Mouse (Mus musculus) CH12.LX (cell line): ENCODE results near the gene Slc16a12. TPM values are rescaled to one million over a fixed set of nuclear protein-coding genes. Genes with fewer than 3 reads are reported as not detected.

Source experiments
- DNase-seq: peaks from one replicate; pipeline ENCODE4 v3.0.0-alpha.2; 2013; ENCODE audit errors: extremely low read depth
- H3K27ac ChIP-seq: 2 replicates; pipeline ENCODE4 v1.5.1; 2012; ENCODE audit warnings: low read depth, mild to moderate bottlenecking, control low read depth, moderate library complexity; ENCODE audit not compliant: insufficient read depth
- H3K27me3 ChIP-seq: replicated peaks from 2 replicates; pipeline ENCODE3; 2012; ENCODE audit warnings: inconsistent platforms
- H3K36me3 ChIP-seq, 2 experiments: replicated peaks in 1 of 2; 2 replicates each; pipeline versions ENCODE3 to v1.6.1; 2012; ENCODE audit warnings: inconsistent platforms in 1 of 2, low read length in 1 of 2, mild to moderate bottlenecking in 1 of 2, mixed read lengths in 1 of 2, moderate library complexity in 1 of 2; ENCODE audit not compliant: control insufficient read depth in 1 of 2, insufficient read depth in 1 of 2
- H3K4me1 ChIP-seq, 2 experiments: 2 replicates each; pipeline ENCODE4 v1.6.1; 2012; ENCODE audit warnings: inconsistent platforms in 1 of 2, moderate library complexity in 1 of 2; ENCODE audit not compliant: insufficient read depth in 2 of 2, control insufficient read depth in 1 of 2
- H3K4me2 ChIP-seq: 2 replicates; pipeline ENCODE4 v1.6.1; 2012; ENCODE audit warnings: low read depth, mild to moderate bottlenecking, control low read depth; ENCODE audit not compliant: poor library complexity, insufficient read depth, severe bottlenecking
- H3K4me3 ChIP-seq, 3 experiments: fragments of 150-350 bp in 1 of 3; sonication (generic) in 1 of 3; replicated peaks in 1 of 3; 2 replicates each; pipeline versions ENCODE3 to v1.5.1; 2011 to 2012; ENCODE audit warnings: low read depth in 2 of 3, low read length in 2 of 3, mild to moderate bottlenecking in 2 of 3, moderate library complexity in 2 of 3, control low read depth in 1 of 3, improper control_type of control experiment in 1 of 3, inconsistent platforms in 1 of 3, mixed read lengths in 1 of 3; ENCODE audit not compliant: poor library complexity in 1 of 3
- H3K79me2 ChIP-seq: replicated peaks from 2 replicates; pipeline ENCODE4 v1.6.1; 2012; ENCODE audit warnings: mild to moderate bottlenecking, moderate library complexity; ENCODE audit not compliant: control insufficient read depth, poor library complexity, insufficient read depth, severe bottlenecking; ENCODE audit errors: extremely low read depth
- H3K9ac ChIP-seq: 2 replicates; pipeline ENCODE4 v1.6.1; 2012; ENCODE audit warnings: low read depth, mild to moderate bottlenecking, control low read depth, moderate library complexity; ENCODE audit not compliant: insufficient read depth
- H3K9me3 ChIP-seq: replicated peaks from 2 replicates; pipeline ENCODE3; 2012; ENCODE audit warnings: low read length, inconsistent platforms, mixed read lengths
- BHLHE40 ChIP-seq: IDR thresholded peaks from 2 replicates; pipeline ENCODE4 v1.6.1; 2011; ENCODE audit warnings: mild to moderate bottlenecking, low read depth, low read length, improper control_type of control experiment
- MAFK ChIP-seq: IDR thresholded peaks from 2 replicates; pipeline ENCODE4 v1.6.1; 2011; ENCODE audit warnings: low read length, improper control_type of control experiment; ENCODE audit not compliant: insufficient replicate concordance
- dilution Hi-C: fragments of 300-500 bp; cut with MboI; formaldehyde crosslinking; loops from 2 replicates; pipeline ENCODE4 v1.14.3; 2020; ENCODE audit warnings: low sequenced_read_pairs; ENCODE audit not compliant: extremely low pct_unique_long_range_greater_than_20kb, extremely low pct_ligation_motif_present
- in situ Hi-C: fragments of 300-500 bp; cut with MboI; formaldehyde crosslinking; loops from 3 replicates; pipeline ENCODE4 v1.14.3; 2019; ENCODE audit warnings: low sequenced_read_pairs, low pct_ligation_motif_present, low pct_unique_long_range_greater_than_20kb, mixed read lengths
- polyA plus RNA-seq: library from polyadenylated mRNA; unstranded; fragments of >175 nt; gene quantifications from 2 replicates; pipeline ENCODE4 v1.2.1, GENCODE M21; 2012; ENCODE audit warnings: low read depth; ENCODE audit not compliant: insufficient read length
- total RNA-seq, 2 experiments: library from RNA; depleted of rRNA; stranded (reverse); fragments of 300-350 nt in 1 of 2; fragments of >200 nt in 1 of 2; gene quantifications; 2 replicates each; pipeline ENCODE4 v1.2.3; 2012 to 2014

The Slc16a12 gene
- total and polyA plus RNA-seq, 3 experiments: 0.08 TPM; not detected in 1

DNA sequence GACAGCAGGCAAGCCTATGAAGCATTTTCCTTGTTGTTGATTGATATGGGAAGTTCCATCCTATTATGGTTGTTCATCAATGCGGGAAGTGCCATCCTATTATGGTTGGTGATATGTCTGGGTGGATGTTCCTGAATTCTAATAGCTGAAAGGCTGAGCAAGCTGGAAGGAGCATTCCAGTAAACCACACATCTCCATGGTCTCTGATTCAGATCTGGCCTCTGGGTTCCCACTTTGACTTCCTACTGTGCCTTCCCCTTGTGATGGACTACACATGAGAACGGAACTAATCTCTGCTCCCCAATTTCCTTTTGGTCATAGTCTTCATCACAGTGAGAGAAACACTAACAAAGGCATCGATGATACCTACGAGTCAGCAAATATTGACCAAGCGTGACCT lies 126.2 kb downstream of the Slc16a12 start:
- Histone ChIP-seq H3K4me3 (no peak overlapping the region), H3K36me3 (no peaks in the 10 kb centered on the region), H3K9me3 (no peaks in the 10 kb centered on the region), H3K27ac (no peak overlapping the region), H3K4me1 (no peaks in the 10 kb centered on the region), H3K79me2 (no peaks in the 10 kb centered on the region), H3K4me2 (no peak overlapping the region), H3K27me3 (no peaks in the 10 kb centered on the region), H3K9ac (no peak overlapping the region)
- dilution Hi-C loops: no loop called here
- in situ Hi-C loops: no loop called here
- 0 out of 2 replicates have a peak, but pooled peaks have one; percentile 37 for TF ChIP-seq MAFK
- TF ChIP-seq BHLHE40: no peak
- no peak for DNase-seq

Other genes with a start within 250 kb of the Slc16a12 start
- gene Lipa, start 219.8 kb downstream of the Slc16a12 start, total RNA-seq (2012; rRNA removed): 17.7 and 19.3 TPM in 2 replicates
- 38.1 and 43.5 TPM in 2 replicates for gene Lipa, start 219.8 kb downstream of the Slc16a12 start, total RNA-seq (2014; rRNA removed)
- gene Lipa, start 219.8 kb downstream of the Slc16a12 start, polyA plus RNA-seq: 55.7 and 63.4 TPM in 2 replicates
- 0.72 and 0.97 TPM in 2 replicates for gene Ifit2, start 196.6 kb downstream of the Slc16a12 start, total RNA-seq (2012; rRNA removed)
- 8.8 and 10.1 TPM in 2 replicates for gene Ifit2, start 196.6 kb downstream of the Slc16a12 start, total RNA-seq (2014; rRNA removed)
- 5.7 and 6.0 TPM in 2 replicates for gene Ifit2, start 196.6 kb downstream of the Slc16a12 start, polyA plus RNA-seq
- 0.08 and 0.13 TPM in 2 replicates for gene Ifit3, start 163.8 kb downstream of the Slc16a12 start, total RNA-seq (2012; rRNA removed)
- gene Ifit3, start 163.8 kb downstream of the Slc16a12 start, total RNA-seq (2014; rRNA removed): 0.65 and 1.0 TPM in 2 replicates
- 0.87 and 1.0 TPM in 2 replicates for gene Ifit3, start 163.8 kb downstream of the Slc16a12 start, polyA plus RNA-seq
- gene Ifit1bl1, start 145.3 kb downstream of the Slc16a12 start, total RNA-seq (2012; rRNA removed): not detected in 2 replicates
- gene Ifit1bl1, start 145.3 kb downstream of the Slc16a12 start, total RNA-seq (2014; rRNA removed): 0.09 TPM in 1 of 2 replicates, not detected in the other
- gene Ifit1bl1, start 145.3 kb downstream of the Slc16a12 start, polyA plus RNA-seq: 0.15 and 0.26 TPM in 2 replicates
- not detected in 2 replicates for gene Ifit3b, start 139.3 kb downstream of the Slc16a12 start, total RNA-seq (2012; rRNA removed)
- not detected in 2 replicates for gene Ifit3b, start 139.3 kb downstream of the Slc16a12 start, total RNA-seq (2014; rRNA removed)
- not detected in 2 replicates for gene Ifit3b, start 139.3 kb downstream of the Slc16a12 start, polyA plus RNA-seq
- not detected in 2 replicates for gene Ifit1bl2, start 106.5 kb downstream of the Slc16a12 start, total RNA-seq (2012; rRNA removed)
- 0.08 TPM in 2 replicates for gene Ifit1bl2, start 106.5 kb downstream of the Slc16a12 start, total RNA-seq (2014; rRNA removed)
- 0.15 and 0.24 TPM in 2 replicates for gene Ifit1bl2, start 106.5 kb downstream of the Slc16a12 start, polyA plus RNA-seq
- 0.25 TPM in 2 replicates for gene Ifit1, start 106.4 kb downstream of the Slc16a12 start, total RNA-seq (2012; rRNA removed)
- 1.4 and 1.8 TPM in 2 replicates for gene Ifit1, start 106.4 kb downstream of the Slc16a12 start, total RNA-seq (2014; rRNA removed)
- gene Ifit1, start 106.4 kb downstream of the Slc16a12 start, polyA plus RNA-seq: 2.3 and 2.5 TPM in 2 replicates
- 1.7 and 1.8 TPM in 2 replicates for gene Pank1, start 132.2 kb upstream of the Slc16a12 start, total RNA-seq (2012; rRNA removed)
- 3.2 and 3.3 TPM in 2 replicates for gene Pank1, start 132.2 kb upstream of the Slc16a12 start, total RNA-seq (2014; rRNA removed)
- 2.9 and 3.2 TPM in 2 replicates for gene Pank1, start 132.2 kb upstream of the Slc16a12 start, polyA plus RNA-seq
- gene Kif20b, start 175.1 kb upstream of the Slc16a12 start, total RNA-seq (2012; rRNA removed): 32.4 and 40.1 TPM in 2 replicates
- 89.0 and 104 TPM in 2 replicates for gene Kif20b, start 175.1 kb upstream of the Slc16a12 start, total RNA-seq (2014; rRNA removed)
- gene Kif20b, start 175.1 kb upstream of the Slc16a12 start, polyA plus RNA-seq: 46.3 and 59.5 TPM in 2 replicates